Mouse (Mus musculus) activated CD4-positive, CD25-positive, alpha-beta regulatory T cell, adult 4 months (primary cell): ENCODE measurements around the gene Lrrc49. TPM values are rescaled to one million over a fixed set of nuclear protein-coding genes. Genes with fewer than 3 reads are reported as not detected.

Source experiments
- ATAC-seq: one replicate; pipeline ENCODE4 v1.8.0; 2017
- polyA plus RNA-seq, 2 experiments: library from polyadenylated mRNA; unstranded; fragments of 100-300 nt; shearing (Covaris generic); gene quantifications; one replicate each; pipeline ENCODE4 v1.2.1; 2017

Lrrc49 gene
- polyA plus RNA-seq, 2 experiments from 2014 or later, result 0.96 to 1.6 TPM

GRCm38 (mm10) chr9:60672568-60672967 lies 15.4 kb downstream of the Lrrc49 start:
- no peak for ATAC-seq

- ATAC-seq, result no peak
Observed at GRCm38 (mm10) chr9:60668886-60669285, 19.1 kb downstream of the Lrrc49 start.

GRCm38 (mm10) chr9:60665535-60665934 lies 22.4 kb downstream of the Lrrc49 start:
- ATAC-seq, result no peak

DNA sequence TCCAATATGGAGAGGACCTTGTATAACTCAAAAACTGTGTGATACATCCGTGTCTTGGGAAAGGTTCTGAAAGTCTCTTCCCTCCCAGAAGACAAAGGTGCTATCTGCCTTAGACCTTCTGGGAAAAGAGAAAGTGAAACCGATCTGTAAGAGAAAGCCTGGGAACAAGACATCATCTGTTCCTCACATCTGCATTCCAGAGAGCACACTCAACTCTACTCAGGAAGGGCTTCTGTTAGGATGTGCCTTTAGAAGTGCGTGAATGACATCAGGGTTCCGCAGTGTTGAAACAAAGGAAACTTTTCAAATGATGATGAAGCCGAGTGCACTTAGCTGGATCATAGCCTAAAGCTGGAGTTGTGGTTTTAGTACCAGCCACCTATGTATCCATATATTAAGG lies 23.1 kb downstream of the Lrrc49 start:
- no peak for ATAC-seq

- ATAC-seq, result no peak
Observed at GRCm38 (mm10) chr9:60664385-60664784, 23.6 kb downstream of the Lrrc49 start.

DNA sequence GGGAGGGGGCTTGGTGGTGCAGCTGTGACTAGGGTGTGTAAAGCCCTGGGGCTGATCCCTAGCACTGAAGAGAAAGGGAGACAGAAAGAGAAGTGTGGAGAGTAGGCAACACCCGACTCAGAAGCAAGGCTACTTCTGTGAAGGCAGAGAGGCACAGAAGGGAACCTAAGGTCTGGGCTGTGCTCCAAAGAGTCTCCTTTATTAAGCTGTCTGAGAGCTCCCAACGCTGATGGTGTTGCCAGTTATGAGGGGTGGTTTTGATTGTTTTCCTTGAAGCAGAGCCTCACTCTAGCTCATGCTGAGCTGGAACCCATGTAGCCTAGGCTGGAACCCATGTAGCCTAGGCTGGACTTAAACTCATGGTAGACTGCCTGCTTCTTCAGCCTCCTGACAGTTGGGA lies 25.0 kb downstream of the Lrrc49 start:
- ATAC-seq, result no peak

DNA sequence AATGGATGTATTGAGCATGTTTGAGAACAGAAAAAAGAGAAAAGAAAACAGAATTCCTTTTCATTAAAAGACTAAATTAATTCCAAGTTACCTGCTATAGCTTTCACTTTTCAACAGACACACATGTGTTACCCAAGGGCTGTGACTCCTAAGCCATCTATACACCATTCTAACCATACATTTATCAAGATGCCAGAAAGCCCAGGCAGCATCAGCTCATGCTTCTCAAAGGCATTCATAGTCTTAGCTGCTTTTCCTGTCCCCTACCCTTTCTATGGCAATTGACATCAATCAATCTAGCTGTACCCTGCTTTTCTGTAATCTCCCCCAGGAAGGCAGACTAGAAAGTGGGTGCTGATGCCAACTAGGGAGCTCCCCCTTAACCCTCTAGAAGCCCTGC lies 34.4 kb downstream of the Lrrc49 start:
- no peak for ATAC-seq

DNA sequence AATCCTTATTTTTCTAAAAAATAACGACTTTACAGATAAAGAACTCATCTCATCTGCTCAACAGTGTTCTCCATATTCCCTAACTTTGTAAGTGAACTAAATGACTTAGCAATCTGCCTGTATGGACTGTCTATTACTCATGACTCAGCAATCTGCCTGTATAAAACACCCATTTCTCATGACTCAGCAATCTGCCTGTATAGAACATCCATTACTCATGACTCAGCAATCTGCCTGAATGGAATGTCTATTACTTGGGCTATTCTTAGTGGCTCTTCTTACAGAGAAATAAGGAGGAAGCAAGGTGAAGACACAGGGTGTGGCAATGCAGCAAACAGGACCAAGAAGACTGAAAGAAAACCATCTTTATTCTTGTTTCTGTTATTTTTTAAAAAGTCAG lies 34.8 kb downstream of the Lrrc49 start:
- ATAC-seq, result no peak

DNA sequence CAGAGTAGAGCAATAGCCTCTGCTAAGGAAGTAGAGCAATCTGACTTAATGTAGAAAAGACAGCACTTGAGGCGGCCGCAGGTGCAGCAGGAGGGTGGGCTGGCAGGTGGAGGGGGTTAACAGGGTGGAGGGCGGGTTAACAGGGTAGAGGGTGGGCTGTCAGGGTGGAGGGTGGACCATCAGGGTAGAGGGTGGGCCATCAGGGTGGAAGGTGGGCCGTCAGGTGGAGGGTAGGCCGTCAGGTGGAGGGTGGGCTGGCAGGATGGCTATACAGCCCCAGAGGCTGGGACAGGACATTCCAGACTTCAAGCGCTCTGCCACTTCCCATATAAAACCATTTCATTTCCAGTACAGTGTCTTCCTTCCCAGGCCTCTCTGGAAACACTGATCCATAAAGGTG lies 37.7 kb downstream of the Lrrc49 start:
- ATAC-seq, result no peak

DNA sequence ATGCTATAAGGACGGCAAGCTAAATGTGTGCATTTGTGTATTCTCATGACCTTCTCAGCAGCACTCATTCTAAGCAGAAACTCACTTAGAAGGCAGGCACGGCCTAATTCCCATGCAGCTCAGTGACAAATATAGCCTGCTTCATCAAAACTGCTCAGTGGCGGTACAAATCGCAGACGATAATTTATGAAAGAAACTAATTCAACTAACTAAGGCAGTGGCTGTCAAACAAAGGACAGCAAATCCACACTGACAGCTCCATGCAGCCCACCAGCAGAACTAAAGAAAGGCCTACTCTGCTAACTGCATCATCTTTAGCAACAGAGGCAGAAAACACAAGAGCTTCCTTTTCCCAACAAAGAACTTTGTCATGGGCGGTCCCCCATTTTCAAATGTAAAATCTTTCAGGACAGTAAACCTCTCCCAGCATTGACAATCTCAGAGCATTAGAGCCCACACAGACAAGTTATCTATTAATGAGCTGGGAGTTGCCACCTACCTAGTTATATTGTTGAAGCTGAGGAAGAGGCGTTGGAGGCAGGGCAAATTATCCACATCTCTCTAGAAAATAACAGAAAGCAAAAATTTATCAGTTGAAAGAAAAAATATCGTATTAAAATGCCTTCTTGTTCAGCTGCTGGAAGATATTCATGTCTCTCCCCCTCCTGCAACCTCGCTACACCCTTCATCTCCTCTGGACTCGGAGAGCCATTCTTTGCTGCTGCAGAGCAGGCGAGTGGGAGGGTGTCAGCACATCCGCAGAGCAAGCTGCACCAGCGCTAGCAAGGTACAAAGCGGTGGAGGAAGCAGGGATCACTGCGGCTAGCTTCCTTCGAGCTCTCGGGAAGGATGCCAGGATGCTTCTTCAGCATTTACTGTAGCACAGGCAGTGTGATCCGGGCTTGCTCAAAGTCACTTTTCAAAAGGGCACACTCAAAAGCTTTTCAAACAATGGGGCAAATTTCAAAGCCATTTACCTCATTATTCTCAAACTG lies 38.7 kb downstream of the Lrrc49 start:
- no peak for ATAC-seq

DNA sequence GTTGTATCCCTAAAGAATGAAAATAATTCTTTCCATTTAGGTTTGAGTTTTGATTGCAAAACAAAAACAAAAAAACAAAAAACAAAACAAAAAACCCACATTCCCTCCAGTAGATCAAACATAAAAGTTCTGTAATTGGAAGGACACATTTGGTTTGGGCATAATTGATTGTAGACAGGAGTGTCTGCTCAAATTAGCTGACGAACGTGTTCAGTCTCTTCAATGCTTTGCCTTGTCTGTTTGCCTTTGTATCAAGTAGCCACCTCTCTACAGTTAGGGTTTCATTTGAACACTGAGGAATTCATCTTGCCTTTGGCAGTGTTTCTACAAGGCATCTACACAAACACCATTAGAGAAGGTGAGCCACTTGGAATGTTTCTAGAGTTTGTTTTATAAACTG lies 54.4 kb downstream of the Lrrc49 start:
- no peak for ATAC-seq

GRCm38 (mm10) chr9:60626311-60626791 lies 61.6 kb downstream of the Lrrc49 start:
- ATAC-seq, result no peak

GRCm38 (mm10) chr9:60625895-60626294 lies 62.1 kb downstream of the Lrrc49 start:
- ATAC-seq, result no peak

DNA sequence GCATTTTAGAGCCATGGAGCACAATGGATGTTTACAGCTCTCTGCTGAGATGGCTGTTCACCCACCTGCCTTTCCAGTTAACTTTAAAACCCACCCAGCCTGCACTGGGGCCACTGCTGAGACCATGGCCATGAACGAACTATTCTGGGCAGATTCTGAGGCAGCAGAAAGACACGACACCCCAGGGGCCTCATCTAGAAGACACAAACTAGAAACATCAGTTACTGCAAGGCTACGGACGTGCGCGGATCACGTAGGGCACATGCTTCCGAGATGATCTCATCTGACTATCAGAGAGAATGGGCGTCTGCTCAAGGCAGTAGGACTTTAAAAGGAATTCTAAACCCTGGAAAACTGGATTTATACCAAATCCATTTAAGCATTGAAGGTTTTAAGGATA lies 71.0 kb downstream of the Lrrc49 start:
- ATAC-seq, result no peak

DNA sequence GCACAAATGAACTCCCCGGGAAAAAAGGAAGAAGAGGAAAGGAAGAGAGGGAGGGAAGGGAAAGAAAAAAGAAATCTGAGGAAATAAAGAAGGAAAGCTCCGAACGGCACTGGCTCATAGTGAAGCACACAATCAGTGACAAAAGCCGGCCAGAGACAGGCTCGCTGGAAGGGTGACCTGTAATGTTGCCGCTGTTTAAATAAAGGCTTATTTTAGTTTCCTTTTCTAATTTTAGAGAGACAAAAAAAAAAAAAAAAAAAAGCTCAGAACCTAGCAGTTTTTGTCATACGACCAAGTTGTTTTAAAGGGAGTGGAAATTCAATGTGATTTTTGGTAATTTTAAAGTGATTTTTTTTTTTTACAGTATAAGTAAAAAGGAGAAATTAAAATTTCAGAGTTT lies 71.6 kb downstream of the Lrrc49 start:
- ATAC-seq, result no peak

GRCm38 (mm10) chr9:60612260-60612659 lies 75.7 kb downstream of the Lrrc49 start:
- no peak for ATAC-seq

- no peak for ATAC-seq
Observed at GRCm38 (mm10) chr9:60610194-60610593, 77.8 kb downstream of the Lrrc49 start.

DNA sequence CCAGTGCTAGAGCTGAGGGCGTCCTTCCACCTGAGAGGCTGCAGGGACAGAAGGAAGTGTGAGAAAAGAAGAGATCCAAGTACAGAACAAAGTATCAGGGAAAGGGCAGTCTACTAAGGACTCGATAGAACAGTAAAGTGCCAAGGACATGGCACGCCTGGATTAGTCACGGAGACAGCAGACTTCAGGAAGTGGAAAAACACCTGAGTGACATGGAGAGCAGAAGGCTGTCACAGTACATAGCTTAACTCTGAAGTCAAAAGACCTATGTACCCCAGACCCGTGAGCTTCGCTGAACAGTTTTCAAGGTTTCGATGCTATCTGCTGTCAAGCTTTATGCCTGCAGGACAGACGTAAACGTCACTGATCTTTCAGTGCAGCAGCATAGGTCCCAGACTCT lies 79.1 kb downstream of the Lrrc49 start:
- no peak for ATAC-seq

DNA sequence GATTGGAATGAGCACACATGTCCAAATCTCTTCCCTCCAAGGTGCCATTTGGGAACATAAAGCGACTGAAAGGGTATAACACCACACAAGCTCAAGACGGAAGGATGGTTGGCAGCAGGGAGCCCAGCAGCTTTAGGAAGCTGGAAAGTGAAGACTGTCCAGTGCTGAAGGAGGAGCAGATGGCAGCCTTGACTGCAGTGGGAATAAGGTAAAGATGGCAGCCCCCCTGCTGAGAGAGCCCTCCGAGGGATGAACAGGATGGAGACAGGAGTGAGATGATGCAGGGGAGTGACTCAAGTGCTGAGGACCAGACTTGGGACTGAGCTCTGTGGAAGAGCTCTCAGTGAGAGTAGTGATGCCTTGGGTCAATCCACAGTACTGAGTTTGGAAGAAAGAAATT lies 79.9 kb downstream of the Lrrc49 start:
- no peak for ATAC-seq

- ATAC-seq, result no peak
Observed at GRCm38 (mm10) chr9:60604971-60605370, 83.0 kb downstream of the Lrrc49 start.

DNA sequence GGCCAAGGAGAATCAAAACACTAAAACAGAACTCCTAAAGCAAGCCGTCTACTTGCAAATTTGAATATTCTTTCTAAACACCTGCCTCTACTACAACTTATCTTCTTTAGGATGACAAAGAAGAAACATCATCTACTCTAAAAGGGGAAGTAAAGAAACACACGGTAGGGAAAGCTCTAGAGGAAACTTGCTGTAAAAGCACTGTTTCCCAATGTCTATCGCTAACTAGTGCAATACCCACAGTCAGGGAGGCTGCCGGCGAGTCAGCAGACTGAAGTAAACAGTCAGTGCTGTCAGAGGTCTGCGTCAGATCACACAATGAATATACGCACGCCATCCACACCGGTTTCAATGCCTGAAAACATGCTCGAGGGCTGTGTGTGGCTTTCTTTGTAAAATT lies 86.0 kb downstream of the Lrrc49 start:
- no peak for ATAC-seq

DNA sequence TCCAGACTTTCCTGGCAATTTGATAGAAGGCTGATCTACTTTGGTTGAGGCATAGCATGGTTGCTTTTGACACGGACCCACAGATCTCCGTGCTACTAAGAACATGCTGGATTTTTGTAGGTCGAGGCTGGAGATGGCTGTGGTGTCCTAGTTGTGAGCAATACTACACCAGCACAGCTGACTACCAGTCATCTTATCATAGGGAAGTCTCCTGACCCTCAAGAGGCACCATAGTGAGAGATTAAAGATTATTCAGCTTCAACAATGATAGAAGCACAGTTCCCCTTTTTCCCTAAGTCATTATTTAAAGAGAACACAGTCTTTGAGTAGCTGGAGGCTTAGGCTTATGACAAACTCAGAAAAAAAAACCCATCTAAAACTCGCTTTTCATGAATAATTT lies 87.7 kb downstream of the Lrrc49 start:
- no peak for ATAC-seq

- ATAC-seq, result no peak
Observed at GRCm38 (mm10) chr9:60599489-60599888, 88.5 kb downstream of the Lrrc49 start.

- ATAC-seq, result no peak
Observed at GRCm38 (mm10) chr9:60595406-60595805, 92.6 kb downstream of the Lrrc49 start.
